Mouse (Mus musculus) cerebellum, adult 2 months (tissue): Measurements from ENCODE around the gene Vil1.

ENCODE experiments used
- CTCF ChIP-seq: fragments of 200-500 bp; IDR thresholded peaks from 2 replicates; pipeline ENCODE4 v1.5.1; 2011; ENCODE audit warnings: low read depth, mild to moderate bottlenecking, control low read depth, low read length, moderate library complexity, borderline replicate concordance; ENCODE audit not compliant: insufficient read depth
- POLR2A ChIP-seq: fragments of 200-500 bp; IDR thresholded peaks from 2 replicates; pipeline ENCODE4 v1.6.1; 2011; ENCODE audit warnings: low read length, control low read depth, borderline replicate concordance; ENCODE audit not compliant: insufficient read depth

DNA sequence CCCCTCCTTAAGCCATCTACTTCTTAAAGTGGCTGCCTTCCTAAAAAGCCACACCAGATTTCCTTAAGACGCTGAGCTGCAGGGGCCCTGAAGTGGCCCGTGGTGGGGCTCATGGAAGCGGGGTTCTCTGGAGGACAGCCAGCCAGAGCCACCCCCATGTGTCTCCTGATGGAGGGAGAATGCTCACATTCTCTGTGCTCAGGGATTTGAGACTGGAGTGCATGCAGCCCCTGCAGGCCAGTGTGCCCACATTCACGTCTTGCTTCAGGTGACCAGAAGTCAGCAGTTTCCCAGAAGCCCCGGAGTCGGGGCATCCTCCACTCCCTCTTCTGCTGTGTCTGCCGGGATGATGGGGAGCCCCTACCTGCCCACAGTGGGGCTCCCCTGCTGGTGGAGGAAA is 16.2 kb upstream of the Vil1 start:
- TF ChIP-seq POLR2A = no peak
- TF ChIP-seq CTCF = no peak
